Mouse (Mus musculus): ENCODE measurements around the gene Shisa4.
"Not testable (repeated sequence)": the region's sequence is repeated elsewhere in the genome, so short reads cannot be mapped to it uniquely, and the experiment has no call there.

Shisa4 gene

GRCm38 (mm10) chr1:135374868-135375581 lies at the start of gene Shisa4:
Gene Shisa4, minus strand, starts transcription at chr1:135375237.
- DNase-seq (ENCODE audit: low read depth), result no peak

- no peak for DNase-seq (ENCODE audit: low read depth)
Measured at GRCm38 (mm10) chr1:135422772-135423171, 47.7 kb upstream of the Shisa4 start.

GRCm38 (mm10) chr1:135413996-135414395 lies 39.0 kb upstream of the Shisa4 start:
- DNase-seq (ENCODE audit: low read depth), result no peak

- no peak for DNase-seq (ENCODE audit: low read depth)
Measured at GRCm38 (mm10) chr1:135412130-135412529, 37.1 kb upstream of the Shisa4 start.

GRCm38 (mm10) chr1:135410967-135411366 lies 35.9 kb upstream of the Shisa4 start:
- no peak for DNase-seq (ENCODE audit: low read depth)

- no peak for DNase-seq (ENCODE audit: low read depth)
Measured at GRCm38 (mm10) chr1:135408973-135409372, 33.9 kb upstream of the Shisa4 start.

- DNase-seq (ENCODE audit: low read depth), result no peak
Measured at GRCm38 (mm10) chr1:135405356-135405755, 30.3 kb upstream of the Shisa4 start.

- DNase-seq (ENCODE audit: low read depth), result no peak
Measured at GRCm38 (mm10) chr1:135401452-135402110, 26.5 kb upstream of the Shisa4 start.

GRCm38 (mm10) chr1:135399466-135399865 lies 24.4 kb upstream of the Shisa4 start:
- DNase-seq (ENCODE audit: low read depth), result no peak

- no peak for DNase-seq (ENCODE audit: low read depth)
Measured at GRCm38 (mm10) chr1:135385161-135385560, 10.1 kb upstream of the Shisa4 start.

- DNase-seq (ENCODE audit: low read depth), result no peak
Measured at GRCm38 (mm10) chr1:135384171-135384570, 9.1 kb upstream of the Shisa4 start.

GRCm38 (mm10) chr1:135381560-135381959 lies 6.5 kb upstream of the Shisa4 start:
- not testable (repeated sequence) for DNase-seq (ENCODE audit: low read depth)

GRCm38 (mm10) chr1:135380071-135380991 lies 5.3 kb upstream of the Shisa4 start:
- no peak for DNase-seq (ENCODE audit: low read depth)

- DNase-seq (ENCODE audit: low read depth), result no peak
Measured at GRCm38 (mm10) chr1:135379048-135379447, 4.0 kb upstream of the Shisa4 start.

- no peak for DNase-seq (ENCODE audit: low read depth)
Measured at GRCm38 (mm10) chr1:135378576-135378975, 3.5 kb upstream of the Shisa4 start.

- no peak for DNase-seq (ENCODE audit: low read depth)
Measured at GRCm38 (mm10) chr1:135374175-135374867, 716 bp downstream of the Shisa4 start.

GRCm38 (mm10) chr1:135373171-135373677 lies 1.8 kb downstream of the Shisa4 start:
- no peak for DNase-seq (ENCODE audit: low read depth)

- no peak for DNase-seq (ENCODE audit: low read depth)
Measured at GRCm38 (mm10) chr1:135369415-135369814, 5.6 kb downstream of the Shisa4 start.

- no peak for DNase-seq (ENCODE audit: low read depth)
Measured at GRCm38 (mm10) chr1:135368982-135369381, 6.1 kb downstream of the Shisa4 start.

GRCm38 (mm10) chr1:135368245-135368644 lies 6.8 kb downstream of the Shisa4 start:
- peak; percentile 78 for DNase-seq (ENCODE audit: low read depth)

GRCm38 (mm10) chr1:135367595-135367994 lies 7.4 kb downstream of the Shisa4 start:
- no peak for DNase-seq (ENCODE audit: low read depth)

GRCm38 (mm10) chr1:135367005-135367404 lies 8.0 kb downstream of the Shisa4 start:
- no peak for DNase-seq (ENCODE audit: low read depth)
